Mouse (Mus musculus) thymus, adult 2 months (tissue): ENCODE measurements around the gene Inafm2. TPM values are rescaled to one million over a fixed set of nuclear protein-coding genes. Genes with fewer than 3 reads are reported as not detected.

Experiments
- DNase-seq: peaks from one replicate; pipeline ENCODE4 v3.0.0; 2021
- H3K27ac ChIP-seq: fragments of 200-500 bp; 2 replicates; pipeline ENCODE4 v1.5.1; 2012; ENCODE audit warnings: low read length, control low read depth; ENCODE audit not compliant: control insufficient read depth, insufficient read depth
- H3K27me3 ChIP-seq: fragments of 200-500 bp; 2 replicates; pipeline ENCODE4 v1.6.1; 2012; ENCODE audit warnings: mild to moderate bottlenecking, low read length, moderate library complexity, mixed read lengths; ENCODE audit not compliant: control insufficient read depth, insufficient read depth
- H3K36me3 ChIP-seq: fragments of 200-500 bp; 2 replicates; pipeline ENCODE4 v1.6.1; 2012; ENCODE audit warnings: mild to moderate bottlenecking, low read length, moderate library complexity; ENCODE audit not compliant: control insufficient read depth, insufficient read depth
- H3K4me1 ChIP-seq: fragments of 200-500 bp; replicated peaks from 2 replicates; pipeline ENCODE4 v1.6.1; 2012; ENCODE audit warnings: low read length; ENCODE audit not compliant: control insufficient read depth, insufficient read depth
- H3K4me3 ChIP-seq: fragments of 200-500 bp; 2 replicates; pipeline ENCODE4 v1.5.1; 2012; ENCODE audit warnings: mild to moderate bottlenecking, low read length, control low read depth, moderate library complexity; ENCODE audit not compliant: control insufficient read depth, insufficient read depth
- CTCF ChIP-seq: fragments of 200-500 bp; IDR thresholded peaks from 2 replicates; pipeline ENCODE4 v1.5.1; 2012; ENCODE audit warnings: mild to moderate bottlenecking, control low read depth, low read length, moderate library complexity, borderline replicate concordance; ENCODE audit not compliant: control insufficient read depth, poor library complexity, insufficient read depth; ENCODE audit errors: extremely low read depth
- POLR2A ChIP-seq: fragments of 200-500 bp; IDR thresholded peaks from 2 replicates; pipeline ENCODE4 v1.6.1; 2012; ENCODE audit warnings: mild to moderate bottlenecking, low read length, control low read depth, moderate library complexity; ENCODE audit not compliant: control insufficient read depth, poor library complexity, insufficient read depth; ENCODE audit errors: extremely low read depth
- WGBS: fragments of 180-500 bp; shearing (Covaris S2); methylation state at CpG from one replicate; pipeline ENCODE4 v1.1.7; 2018; 5-methylcytosine and 5-hydroxymethylcytosine counted together
- polyA plus RNA-seq: library from polyadenylated mRNA; depleted of rRNA; stranded (reverse); fragments of >200 nt; gene quantifications from 2 replicates; pipeline ENCODE4 v1.2.3, GENCODE M21; 2012; rRNA removed

Inafm2 gene
- 18.9 and 25.7 TPM in 2 replicates for polyA plus RNA-seq

- peak; percentile 94 for DNase-seq
- 9% methylated on average over 57 of the region's 57 CpGs for WGBS
- TF ChIP-seq CTCF (no peak), POLR2A (peak; percentile 70)
- no peaks in the 10 kb centered on the region for H3K36me3 ChIP-seq
- H3K27ac ChIP-seq: peak within 1 kb of the TSS; percentile 17; the same call in 1 of the 2 replicates
- H3K4me3 ChIP-seq: peak within 1 kb of the TSS; percentile 93
- H3K27me3 ChIP-seq: no peaks in the 10 kb centered on the region
- peaks cover 39% of the 10 kb centered on the region for H3K4me1 ChIP-seq
Observed at GRCm38 (mm10) chr2:118745232-118745884, at the start of gene Inafm2. TSS of gene Inafm2 (plus strand) at chr2:118745758.

- TF ChIP-seq CTCF: no peak
- no peak overlapping the region for H3K4me3 ChIP-seq
- peaks cover 4% of the 10 kb centered on the region; the same call in 1 of the 2 replicates for H3K27me3 ChIP-seq
- H3K4me1 ChIP-seq: peaks cover 31% of the 10 kb centered on the region
- peak; percentile 48 for DNase-seq
- WGBS: 26% methylated on average over 21 of the region's 21 CpGs
- no peak overlapping the region for H3K27ac ChIP-seq
- H3K36me3 ChIP-seq: no peaks in the 10 kb centered on the region
Observed at GRCm38 (mm10) chr2:118696451-118697308, 48.9 kb upstream of the Inafm2 start.

- no peak for TF ChIP-seq POLR2A
- TF ChIP-seq CTCF: no peak
- no peak for DNase-seq
- H3K4me1 ChIP-seq: peaks cover 31% of the 10 kb centered on the region
- WGBS: 57% methylated on average over 5 of the region's 5 CpGs
- peaks cover 8% of the 10 kb centered on the region for H3K27me3 ChIP-seq
- no peaks in the 10 kb centered on the region for H3K36me3 ChIP-seq
- no peak overlapping the region for H3K27ac ChIP-seq
- H3K4me3 ChIP-seq: no peak overlapping the region
Observed at GRCm38 (mm10) chr2:118697311-118697877, 48.2 kb upstream of the Inafm2 start.

DNA sequence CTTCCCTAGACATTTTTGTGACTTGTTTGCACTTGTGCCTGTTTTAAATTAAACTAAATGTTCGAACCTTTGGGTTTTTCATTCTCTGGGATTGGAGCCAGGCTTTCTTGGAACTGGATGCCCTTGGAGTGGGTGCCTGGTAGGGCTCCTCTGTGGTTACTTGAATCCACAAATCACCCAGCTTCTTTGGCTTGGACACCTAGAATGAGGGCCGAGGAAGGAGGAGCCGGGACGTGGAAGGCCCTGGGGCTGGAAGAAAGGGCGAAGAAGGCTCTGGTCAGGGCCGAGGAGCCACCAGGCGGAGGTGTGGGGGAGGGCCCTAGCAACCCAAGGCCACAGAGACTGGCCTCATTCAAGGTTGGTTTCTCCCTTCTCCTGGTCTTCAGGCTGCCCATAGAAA lies 47.6 kb upstream of the Inafm2 start:
- H3K27me3 ChIP-seq: peaks cover 13% of the 10 kb centered on the region

GRCm38 (mm10) chr2:118700179-118701062 lies 45.1 kb upstream of the Inafm2 start:
- peaks cover 52% of the 10 kb centered on the region for H3K4me1 ChIP-seq
- peaks cover 32% of the 10 kb centered on the region for H3K27me3 ChIP-seq
- H3K4me3 ChIP-seq: peak overlapping the region; percentile 25; the same call in 1 of the 2 replicates
- H3K36me3 ChIP-seq: no peaks in the 10 kb centered on the region
- WGBS: 7% methylated on average over 32 of the region's 32 CpGs
- no peak overlapping the region for H3K27ac ChIP-seq
- peak; percentile 82 for DNase-seq
- TF ChIP-seq CTCF: peak; percentile 88
- TF ChIP-seq POLR2A: no peak

More for the DNA sequence above, 47.6 kb upstream of the Inafm2 start:
- Histone ChIP-seq H3K4me3 (no peak overlapping the region), H3K27ac (no peak overlapping the region), H3K4me1 (peaks cover 36% of the 10 kb centered on the region), H3K36me3 (no peaks in the 10 kb centered on the region)
- 79% methylated on average over 7 of the region's 7 CpGs for WGBS
- no peak for TF ChIP-seq CTCF
- no peak for TF ChIP-seq POLR2A
- DNase-seq: no peak

DNA sequence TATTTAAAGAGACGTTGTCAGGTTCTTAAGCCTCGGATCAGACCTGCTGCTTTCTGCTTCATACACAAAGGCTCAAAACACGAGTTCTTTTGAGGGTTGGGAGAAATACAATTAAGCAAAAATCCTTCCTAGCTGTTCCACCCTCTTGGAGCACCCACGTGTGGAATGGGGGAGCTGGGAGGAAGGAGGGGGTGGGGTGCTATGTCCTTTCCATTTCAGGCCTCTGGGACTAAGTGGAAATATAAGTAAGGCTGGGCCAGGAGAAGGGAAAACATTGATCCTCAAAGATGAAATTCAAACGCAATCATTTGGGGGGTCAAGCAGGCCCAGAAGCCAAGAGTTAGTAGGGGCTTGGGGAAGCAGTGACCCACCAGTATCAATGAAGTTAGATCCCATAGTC lies 44.4 kb upstream of the Inafm2 start:
- Histone ChIP-seq H3K4me3 (no peak overlapping the region), H3K4me1 (peaks cover 47% of the 10 kb centered on the region), H3K27ac (no peak overlapping the region), H3K36me3 (no peaks in the 10 kb centered on the region), H3K27me3 (peaks cover 32% of the 10 kb centered on the region)
- 46% methylated on average over 5 of the region's 5 CpGs for WGBS
- DNase-seq: no peak
- TF ChIP-seq CTCF: no peak
- no peak for TF ChIP-seq POLR2A
